Mouse (Mus musculus) erythroblast, embryonic 14.5 days (primary cell): ENCODE data around the gene Akap4. TPM values are rescaled to one million over a fixed set of nuclear protein-coding genes. Genes with fewer than 3 reads are reported as not detected.

Source experiments
- H3K27me3 ChIP-seq: 2 replicates; pipeline ENCODE4 v1.6.1; 2012; ENCODE audit warnings: inconsistent platforms; ENCODE audit not compliant: control insufficient read depth
- H3K36me3 ChIP-seq: 2 replicates; pipeline ENCODE4 v1.6.1; 2012; ENCODE audit warnings: mild to moderate bottlenecking, inconsistent platforms; ENCODE audit not compliant: control insufficient read depth
- H3K4me1 ChIP-seq: 2 replicates; pipeline ENCODE4 v1.6.1; 2012; ENCODE audit warnings: inconsistent platforms; ENCODE audit not compliant: control insufficient read depth
- H3K4me3 ChIP-seq: replicated peaks from 2 replicates; pipeline ENCODE3; 2012; ENCODE audit warnings: moderate library complexity, mild to moderate bottlenecking, inconsistent platforms
- H3K9me3 ChIP-seq: 2 replicates; pipeline ENCODE4 v1.6.1; 2012; ENCODE audit warnings: low read length, inconsistent platforms, mixed read lengths; ENCODE audit not compliant: control insufficient read depth
- GATA1 ChIP-seq: IDR thresholded peaks from 2 replicates; pipeline ENCODE4 v1.6.1; 2012; ENCODE audit warnings: low read length, inconsistent platforms, mixed read lengths
- TAL1 ChIP-seq: IDR thresholded peaks from 3 replicates; pipeline ENCODE4 v1.6.1; 2012; ENCODE audit warnings: low read length, inconsistent platforms, mixed read lengths
- polyA plus RNA-seq: library from polyadenylated mRNA; stranded (reverse); fragments of >175 nt; gene quantifications from 2 replicates; pipeline ENCODE4 v1.2.3, GENCODE M21; 2012

Akap4 gene
- polyA plus RNA-seq: not detected in 2 replicates

- no peaks in the 10 kb centered on the region for H3K4me1 ChIP-seq
- H3K4me3 ChIP-seq: no peak within 1 kb of the TSS
- no peaks in the 10 kb centered on the region for H3K36me3 ChIP-seq
- TF ChIP-seq TAL1: no peak
- no peak for TF ChIP-seq GATA1
- no peaks in the 10 kb centered on the region; the same call in 1 of the 2 replicates for H3K27me3 ChIP-seq
- peaks cover 18% of the 10 kb centered on the region for H3K9me3 ChIP-seq
These were observed at the start of gene Akap4 for GRCm38 (mm10) chrX:7067219-7067618. Akap4 (plus strand) TSS chrX:7067519.

DNA sequence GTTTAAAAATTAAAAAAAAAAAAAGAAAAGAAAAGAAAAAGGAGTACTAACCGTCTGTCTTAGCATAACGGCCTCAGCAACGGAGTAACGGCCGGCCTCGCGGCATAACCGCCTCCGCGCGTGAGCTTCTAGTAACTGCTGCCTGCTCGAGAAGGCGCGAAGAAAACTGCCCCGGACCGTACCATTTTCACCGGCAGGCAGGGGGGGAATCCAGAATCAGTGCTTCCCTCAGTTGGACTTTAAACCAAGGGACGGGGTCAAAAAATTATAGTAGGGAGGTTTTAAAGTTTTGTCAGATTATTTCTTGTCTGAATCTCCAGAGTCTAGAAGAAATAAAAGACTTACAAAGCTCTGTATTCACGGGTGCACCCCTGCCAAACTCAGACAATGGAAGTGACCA lies 25.8 kb upstream of the Akap4 start, which contains the start of gene Ccnb3:
Gene Ccnb3 (minus strand): TSS at position 101 of the 400 bp plus-strand sequence.
- no peak for TF ChIP-seq TAL1
- no peak for TF ChIP-seq GATA1
- Histone ChIP-seq H3K4me1 (no peaks in the 10 kb centered on the region), H3K4me3 (no peak within 1 kb of the TSS), H3K27me3 (no peaks in the 10 kb centered on the region), H3K9me3 (no peaks in the 10 kb centered on the region), H3K36me3 (no peaks in the 10 kb centered on the region)

DNA sequence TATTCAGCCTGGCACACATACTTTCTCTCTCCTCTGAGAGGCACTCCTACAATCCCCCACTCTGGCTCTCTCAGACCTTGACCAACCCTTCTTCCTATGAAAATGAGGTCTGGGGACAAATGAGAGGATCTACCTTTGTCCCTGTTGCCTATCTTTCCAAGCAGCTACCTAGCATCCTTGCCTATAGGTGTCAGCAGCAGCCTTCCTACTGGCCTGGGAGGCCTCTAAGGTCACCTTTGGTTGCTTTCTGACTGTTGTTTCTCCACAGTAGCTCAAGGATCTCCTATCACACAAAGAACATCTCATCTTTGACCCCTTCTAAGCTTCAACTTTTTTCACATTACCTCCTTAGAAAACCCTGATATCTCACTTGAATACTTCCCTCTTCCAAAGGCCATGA lies 10.3 kb upstream of the Akap4 start:
- peaks cover 31% of the 10 kb centered on the region for H3K4me1 ChIP-seq
- H3K9me3 ChIP-seq: no peaks in the 10 kb centered on the region
- TF ChIP-seq GATA1 (no peak), TAL1 (no peak)
- no peak overlapping the region for H3K4me3 ChIP-seq
- H3K36me3 ChIP-seq: no peaks in the 10 kb centered on the region
- no peaks in the 10 kb centered on the region for H3K27me3 ChIP-seq

DNA sequence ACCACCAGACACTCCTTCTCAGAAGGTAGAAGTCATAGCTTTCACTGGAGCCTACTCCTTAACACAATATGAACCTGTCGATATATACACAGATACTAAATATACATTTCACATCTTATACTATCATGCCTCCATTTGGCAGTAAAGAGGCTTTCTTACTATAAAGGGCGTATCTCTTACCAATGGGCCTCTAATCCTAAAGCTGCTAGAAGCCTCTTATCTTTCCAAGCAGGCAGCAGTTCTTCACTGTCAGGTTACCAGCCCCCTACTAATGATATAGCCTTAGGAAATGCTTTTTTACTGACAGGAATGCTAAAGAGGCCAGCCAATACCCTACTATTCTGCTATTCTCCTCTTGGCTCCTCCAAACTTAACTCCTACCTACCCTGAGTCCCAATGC lies 9.7 kb upstream of the Akap4 start:
- peak overlapping the region; percentile 12 for H3K4me3 ChIP-seq
- no peaks in the 10 kb centered on the region for H3K27me3 ChIP-seq
- no peaks in the 10 kb centered on the region for H3K9me3 ChIP-seq
- H3K36me3 ChIP-seq: no peaks in the 10 kb centered on the region
- TF ChIP-seq TAL1 (peak; percentile 38; the same call in 1 of the 3 replicates), GATA1 (peak; percentile 29; the same call in 1 of the 2 replicates)
- H3K4me1 ChIP-seq: peaks cover 31% of the 10 kb centered on the region

DNA sequence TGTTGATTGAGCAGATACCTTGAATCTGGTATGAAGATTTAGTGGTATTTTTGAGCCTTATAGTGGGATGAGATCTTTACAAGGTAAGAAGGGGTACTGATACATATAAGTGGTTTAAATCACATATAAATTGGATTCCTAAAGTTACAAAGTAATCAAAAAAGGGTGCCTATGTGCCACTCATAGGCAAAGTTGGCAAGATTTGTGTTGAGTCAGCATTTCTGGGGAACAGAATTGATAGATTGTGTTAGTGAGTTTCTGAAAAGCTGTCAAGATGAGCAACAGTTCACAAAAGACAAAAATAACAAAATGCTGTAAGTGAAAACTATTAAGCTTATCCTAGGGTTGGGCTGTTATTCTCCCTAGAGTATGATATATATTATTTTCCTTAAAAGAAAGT lies 3.2 kb upstream of the Akap4 start:
- Histone ChIP-seq H3K4me1 (peaks cover 1% of the 10 kb centered on the region), H3K9me3 (no peaks in the 10 kb centered on the region), H3K36me3 (no peaks in the 10 kb centered on the region), H3K4me3 (no peak overlapping the region), H3K27me3 (no peaks in the 10 kb centered on the region)
- TF ChIP-seq GATA1 (no peak), TAL1 (no peak)

GRCm38 (mm10) chrX:7068002-7068401 lies 683 bp downstream of the Akap4 start:
- peaks cover 21% of the 10 kb centered on the region for H3K9me3 ChIP-seq
- no peaks in the 10 kb centered on the region for H3K4me1 ChIP-seq
- H3K36me3 ChIP-seq: no peaks in the 10 kb centered on the region
- no peaks in the 10 kb centered on the region; the same call in 1 of the 2 replicates for H3K27me3 ChIP-seq
- TF ChIP-seq GATA1: no peak
- no peak for TF ChIP-seq TAL1
- H3K4me3 ChIP-seq: no peak overlapping the region

- no peaks in the 10 kb centered on the region for H3K36me3 ChIP-seq
These were observed 12.6 kb downstream of the Akap4 start for GRCm38 (mm10) chrX:7079820-7080429.

DNA sequence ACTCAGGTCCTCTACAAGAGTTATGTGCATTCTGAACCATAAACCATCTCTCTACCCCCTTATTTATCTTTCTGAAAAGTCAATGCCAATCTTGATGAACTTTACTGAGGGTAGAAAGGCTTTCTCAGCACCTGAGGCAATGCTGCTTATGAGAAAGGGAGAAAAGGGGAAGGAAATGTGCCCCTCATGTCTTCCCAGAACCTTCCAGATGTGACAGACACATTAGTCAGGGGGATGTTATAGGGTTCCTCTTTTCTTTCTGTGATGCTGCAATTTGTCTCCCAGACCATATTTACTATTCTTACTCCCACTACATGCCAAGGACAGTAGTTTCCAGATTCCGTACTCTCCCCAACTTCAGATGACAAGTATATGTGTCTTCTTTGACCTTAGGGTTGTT lies 18.6 kb downstream of the Akap4 start:
- TF ChIP-seq TAL1: no peak
- TF ChIP-seq GATA1: no peak
- no peak overlapping the region for H3K4me3 ChIP-seq
- no peaks in the 10 kb centered on the region for H3K27me3 ChIP-seq
- H3K9me3 ChIP-seq: no peaks in the 10 kb centered on the region
- no peaks in the 10 kb centered on the region for H3K36me3 ChIP-seq
- H3K4me1 ChIP-seq: no peaks in the 10 kb centered on the region

More at GRCm38 (mm10) chrX:7079820-7080429, 12.6 kb downstream of the Akap4 start:
- no peak overlapping the region for H3K4me3 ChIP-seq
- no peaks in the 10 kb centered on the region for H3K4me1 ChIP-seq
- TF ChIP-seq GATA1 (no peak), TAL1 (no peak)
- no peaks in the 10 kb centered on the region for H3K27me3 ChIP-seq
- no peaks in the 10 kb centered on the region for H3K9me3 ChIP-seq

GRCm38 (mm10) chrX:7090323-7090722 lies 23.0 kb downstream of the Akap4 start:
- Histone ChIP-seq H3K9me3 (no peaks in the 10 kb centered on the region), H3K36me3 (no peaks in the 10 kb centered on the region), H3K4me3 (no peak overlapping the region), H3K27me3 (no peaks in the 10 kb centered on the region), H3K4me1 (no peaks in the 10 kb centered on the region)
- TF ChIP-seq GATA1 (no peak), TAL1 (no peak)
